ENCODE assay signal across 9 mouse cellular contexts in genomic region chr4:44013391-44014070, GRCm38 (mm10). TPM values are rescaled to one million over a fixed set of nuclear protein-coding genes. Genes with fewer than 3 reads are reported as not detected.
DNase-seq lines count a peak whose midpoint lies in the region; ATAC-seq lines count a peak whose summit lies in the region.
"Had no signal": no experiment of that assay in that cellular context is flagged by ENCODE, and none has a peak within 500 bp of the region (broad histone marks: within the 10 kb centered on the region; RNA-seq: fewer than 3 reads in every experiment).

No protein-coding gene starts in this region.

- ATAC-seq in erythroblast, adult 5-6 weeks (replicated peaks; ENCODE audit: low FRiP score, poor library complexity, severe bottlenecking), result no peak
- ATAC-seq in limb, embryonic 15.5 days (ENCODE audit: insufficient number of reproducible peaks, low FRiP score, low TSS enrichment, low read depth), result no peak
- ATAC-seq in CD4-positive, CD25-positive, alpha-beta regulatory T cell, adult 4 months, result no peak

- WGBS in forebrain, embryonic 10.5 days, result 29% methylated on average over 11 of the region's 11 CpGs
- 26% methylated on average over 11 of the region's 11 CpGs for WGBS in limb, embryonic 15.5 days

- peak overlapping the region; percentile 89 for H3K4me3 ChIP-seq in erythroblast, embryonic 14.5 days (replicated peaks)
- peak overlapping the region; percentile 98 for H3K4me3 ChIP-seq in forebrain, embryonic 10.5 days
- peak overlapping the region; percentile 97 for H3K4me3 ChIP-seq in limb, embryonic 15.5 days

- H3K4me1 ChIP-seq in erythroblast, embryonic 14.5 days (ENCODE audit: control insufficient read depth), result peaks cover 50% of the 10 kb centered on the region
- H3K4me1 ChIP-seq in forebrain, embryonic 10.5 days, result peaks cover 28% of the 10 kb centered on the region
- peaks cover 23% of the 10 kb centered on the region for H3K4me1 ChIP-seq in limb, embryonic 15.5 days

- H3K9ac ChIP-seq in limb, embryonic 15.5 days, result peak overlapping the region; percentile 98

- peak overlapping the region; percentile 80 for H3K4me2 ChIP-seq in limb, embryonic 15.5 days

- H3K27me3 ChIP-seq in erythroblast, embryonic 14.5 days (ENCODE audit: control insufficient read depth), result no peaks in the 10 kb centered on the region
- H3K27me3 ChIP-seq in forebrain, embryonic 10.5 days (ENCODE audit: poor library complexity, severe bottlenecking), result no peaks in the 10 kb centered on the region; the same call in 1 of the 2 replicates
- no peaks in the 10 kb centered on the region for H3K27me3 ChIP-seq in limb, embryonic 15.5 days

- H3K36me3 ChIP-seq in erythroblast, embryonic 14.5 days (ENCODE audit: control insufficient read depth), result peaks cover 52% of the 10 kb centered on the region
- peaks cover 34% of the 10 kb centered on the region for H3K36me3 ChIP-seq in forebrain, embryonic 10.5 days (replicated peaks)
- H3K36me3 ChIP-seq in limb, embryonic 15.5 days, result peaks cover 6% of the 10 kb centered on the region

- H3K9me3 ChIP-seq in erythroblast, embryonic 14.5 days (ENCODE audit: control insufficient read depth, low read length), result no peaks in the 10 kb centered on the region
- H3K9me3 ChIP-seq in forebrain, embryonic 10.5 days, result no peaks in the 10 kb centered on the region
- no peaks in the 10 kb centered on the region for H3K9me3 ChIP-seq in limb, embryonic 15.5 days

- peak overlapping the region; percentile 89; the same call in 1 of the 2 replicates for H3K27ac ChIP-seq in forebrain, embryonic 10.5 days
- H3K27ac ChIP-seq in limb, embryonic 15.5 days, result no peak overlapping the region

- peak; percentile 41 for DNase-seq in 3T3-L1 (ENCODE audit: low read depth, low spot score)
- no peak for DNase-seq in forebrain, embryonic 10.5 days (ENCODE audit: extremely low spot score, low spot score)
- no peak for DNase-seq in right cerebral cortex, postnatal 10 days (ENCODE audit: low spot score in 2 of 2)
- no peak for DNase-seq in urinary bladder, postnatal 10 days (ENCODE audit: low spot score)

RNA-seq across cellular contexts. Expression of gene Clta, which starts 9.3 kb away (rescaled TPM):
- polyA plus RNA-seq in erythroblast, embryonic 14.5 days (2012), result 18.7 and 31.6 TPM in 2 replicates
- 79.6 and 87.6 TPM in 2 replicates for total RNA-seq in erythroblast, adult 5-6 weeks (2015; ENCODE audit: low replicate concordance)
- 85.4 and 105 TPM in 2 replicates for total RNA-seq in erythroblast, adult 5-6 weeks (2017; ENCODE audit: low replicate concordance)
- 176 and 179 TPM in 2 replicates for polyA plus RNA-seq in forebrain, embryonic 10.5 days (2016; fragmentation: Nextera tagmentation; extraction: Ambion mirVana)
- polyA plus RNA-seq in limb, embryonic 15.5 days (2015; fragmentation: Nextera tagmentation; extraction: Ambion mirVana), result 236 and 246 TPM in 2 replicates
- 10 to 100 TPM; 66.1 to 83.6 TPM for polyA plus RNA-seq in CD4-positive, CD25-positive, alpha-beta regulatory T cell, adult 4 months (2017; shearing (Covaris generic))

RNA-seq across cellular contexts. Expression of gene Ccin, which starts 30.2 kb away (rescaled TPM):
- polyA plus RNA-seq in erythroblast, embryonic 14.5 days (2012), result not detected in 2 replicates
- total RNA-seq in erythroblast, adult 5-6 weeks (2015; ENCODE audit: low replicate concordance), result not detected in 2 replicates
- not detected in 2 replicates for total RNA-seq in erythroblast, adult 5-6 weeks (2017; ENCODE audit: low replicate concordance)
- not detected in 2 replicates for polyA plus RNA-seq in forebrain, embryonic 10.5 days (2016; fragmentation: Nextera tagmentation; extraction: Ambion mirVana)
- not detected in 2 replicates for polyA plus RNA-seq in limb, embryonic 15.5 days (2015; fragmentation: Nextera tagmentation; extraction: Ambion mirVana)
- not detected for polyA plus RNA-seq in CD4-positive, CD25-positive, alpha-beta regulatory T cell, adult 4 months (2017; shearing (Covaris generic))
- total RNA-seq: gastrocnemius, postnatal 25 days had no signal

RNA-seq across cellular contexts. Expression of gene Glipr2, which starts 56.3 kb away (rescaled TPM):
- polyA plus RNA-seq in erythroblast, embryonic 14.5 days (2012), result 3.0 and 3.8 TPM in 2 replicates
- total RNA-seq in erythroblast, adult 5-6 weeks (2015; ENCODE audit: low replicate concordance), result 10.8 and 19.2 TPM in 2 replicates
- total RNA-seq in erythroblast, adult 5-6 weeks (2017; ENCODE audit: low replicate concordance), result 26.5 and 30.4 TPM in 2 replicates
- 52.7 and 52.8 TPM in 2 replicates for polyA plus RNA-seq in forebrain, embryonic 10.5 days (2016; fragmentation: Nextera tagmentation; extraction: Ambion mirVana)
- polyA plus RNA-seq in limb, embryonic 15.5 days (2015; fragmentation: Nextera tagmentation; extraction: Ambion mirVana), result 85.6 and 108 TPM in 2 replicates
- polyA plus RNA-seq in CD4-positive, CD25-positive, alpha-beta regulatory T cell, adult 4 months (2017; shearing (Covaris generic)), result 100 to 1,000 TPM; 165 to 194 TPM

Comparison
In these comparisons a context has a peak if more than half of its experiments do, and no peak if none do; other contexts are left out.
1. RNA of gene Glipr2, which starts 56.3 kb away (polyA plus RNA-seq): 165 to 194 TPM in CD4-positive, CD25-positive, alpha-beta regulatory T cell, adult 4 months, 85.6 to 108 TPM in limb, embryonic 15.5 days and 52.7 to 52.8 TPM in forebrain, embryonic 10.5 days; 3.0 to 3.8 TPM in erythroblast, embryonic 14.5 days; every median in the first group is over 10 times any median in the second.
2. Peak in every context shown above with its lines, with median percentiles within 50 percentile points of each other: H3K4me3 ChIP-seq.